Mouse (Mus musculus) myocyte (in vitro differentiated cells): ENCODE results near the gene Gpsm1.

Source experiments
- POLR2A ChIP-seq: IDR thresholded peaks from one replicate; pipeline ENCODE4 v1.6.1; 2011; ENCODE audit warnings: low read depth, mild to moderate bottlenecking, control low read depth, moderate library complexity; ENCODE audit not compliant: insufficient read length
- POLR2AphosphoS2 ChIP-seq: IDR thresholded peaks from one replicate; pipeline ENCODE4 v1.6.1; 2011; ENCODE audit warnings: low read depth, control low read depth; ENCODE audit not compliant: insufficient read length
- SRF ChIP-seq: IDR thresholded peaks from one replicate; pipeline ENCODE4 v1.6.1; 2011; ENCODE audit warnings: low read depth; ENCODE audit not compliant: control insufficient read depth, insufficient read length
- USF1 ChIP-seq: IDR thresholded peaks from one replicate; pipeline ENCODE4 v1.6.1; 2011; ENCODE audit warnings: low read depth, mild to moderate bottlenecking, control low read depth, moderate library complexity

GRCm38 (mm10) chr2:26315925-26316311, 603 bp downstream of the Gpsm1 start:
- no peak for TF ChIP-seq POLR2AphosphoS2
- no peak for TF ChIP-seq POLR2A
- no peak for TF ChIP-seq SRF
- no peak for TF ChIP-seq USF1
